In the genomic region with DNA sequence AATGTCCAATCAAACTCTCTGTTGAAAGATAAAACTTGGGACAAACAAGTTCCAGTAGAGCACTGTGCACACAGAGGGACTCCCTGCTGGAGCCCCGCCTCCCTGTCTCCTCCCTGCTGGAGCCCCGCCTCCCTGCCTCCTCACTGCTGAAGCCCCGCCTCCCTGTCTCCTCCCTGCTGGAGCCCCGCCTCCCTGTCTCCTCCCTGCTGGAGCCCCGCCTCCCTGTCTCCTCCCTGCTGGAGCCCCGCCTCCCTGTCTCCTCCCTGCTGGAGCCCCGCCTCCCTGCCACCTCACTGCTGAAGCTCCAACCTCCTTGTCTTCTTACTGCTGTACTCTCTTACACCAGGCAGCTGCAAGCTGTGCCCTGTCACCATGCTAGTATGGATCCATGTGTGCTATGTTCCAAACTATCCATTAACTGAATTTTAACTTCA, we compare ENCODE assay signal across 8 mouse cellular contexts. TPM values are rescaled to one million over a fixed set of nuclear protein-coding genes. Genes with fewer than 3 reads are reported as not detected.
DNase-seq lines count a peak whose midpoint lies in the region; ATAC-seq and TF ChIP-seq lines count a peak whose summit lies in the region.
"Not testable (repeated sequence)": the region's sequence is repeated elsewhere in the genome, so short reads cannot be mapped to it uniquely, and the experiment has no call there.

No protein-coding gene starts in this region.

- not testable (repeated sequence) for H3K4me2 ChIP-seq in liver, embryonic 15.5 days; stomach, embryonic 15.5 days

- H3K4me1 ChIP-seq in kidney, adult 2 months (ENCODE audit: control insufficient read depth, insufficient read depth, low read length); liver, embryonic 15.5 days (replicated peaks); stomach, embryonic 15.5 days: not testable (repeated sequence)

- not testable (repeated sequence) for H3K27me3 ChIP-seq in kidney, adult 2 months (replicated peaks; ENCODE audit: control insufficient read depth, insufficient read depth, low read length); liver, embryonic 15.5 days; stomach, embryonic 15.5 days (replicated peaks)

- not testable (repeated sequence) for H3K9ac ChIP-seq in liver, embryonic 15.5 days; stomach, embryonic 15.5 days

- not testable (repeated sequence) for TF ChIP-seq CTCF in kidney, adult 2 months (conservative IDR thresholded peaks at IDR 0.05; ENCODE audit: insufficient read depth, insufficient read length, low read depth, low read length)

- not testable (repeated sequence) for H3K36me3 ChIP-seq in kidney, adult 2 months (ENCODE audit: control insufficient read depth, insufficient read depth, low read length); stomach, embryonic 15.5 days
- H3K36me3 ChIP-seq in liver, embryonic 15.5 days (replicated peaks): peaks cover 15% of the 10 kb centered on the region

- DNase-seq in A20 (ENCODE audit: low read depth, low spot score): peak; percentile 51
- peak; percentile 13 for DNase-seq in WW6 (ENCODE audit: low read depth, low spot score)
- DNase-seq in embryo, embryonic 10 days (ENCODE audit: low spot score): peak; percentile 45
- peak; percentile 21 for DNase-seq in gastrocnemius, postnatal 25 days
- DNase-seq in kidney, adult 2 months: peak; percentile 20

- not testable (repeated sequence) for TF ChIP-seq POLR2A in kidney, adult 2 months (IDR thresholded peaks at IDR 0.05; ENCODE audit: low read depth, low read length)

- H3K4me3 ChIP-seq in kidney, adult 2 months (ENCODE audit: insufficient read depth, low read depth, low read length); liver, embryonic 15.5 days (replicated peaks); stomach, embryonic 15.5 days (replicated peaks): not testable (repeated sequence)

- 93% methylated on average over 6 of the region's 7 CpGs for WGBS in kidney, adult 2 months
- 23% methylated on average over 7 of the region's 7 CpGs for WGBS in liver, embryonic 15.5 days (ENCODE audit: insufficient replicate concordance)
- WGBS in stomach, embryonic 15.5 days: 63% methylated on average over 7 of the region's 7 CpGs

- not testable (repeated sequence) for H3K9me3 ChIP-seq in liver, embryonic 15.5 days (replicated peaks); stomach, embryonic 15.5 days

- H3K27ac ChIP-seq in kidney, adult 2 months (ENCODE audit: insufficient read depth, low read depth, low read length); liver, embryonic 15.5 days (replicated peaks); stomach, embryonic 15.5 days: not testable (repeated sequence)

- ATAC-seq in liver, embryonic 15.5 days (ENCODE audit: insufficient read depth): peak; percentile 75
- peak; percentile 93 for ATAC-seq in megakaryocyte-erythroid progenitor cell, adult 5-6 weeks (replicated peaks; ENCODE audit: low FRiP score, low TSS enrichment, poor library complexity, severe bottlenecking)
- ATAC-seq in stomach, embryonic 15.5 days (ENCODE audit: insufficient read depth, low FRiP score, low read depth): peak; percentile 60; the same call in 1 of the 2 replicates

RNA-seq across cellular contexts. Expression of a gene that starts 31.5 kb away (rescaled TPM):
- 10 to 100 TPM; 29.2 to 33.0 TPM for total RNA-seq in gastrocnemius, postnatal 25 days (2021)
- polyA plus RNA-seq in kidney, adult 2 months (2012; rRNA removed): 21.5 and 22.2 TPM in 2 replicates
- 11.6 and 13.4 TPM in 2 replicates for polyA plus RNA-seq in liver, embryonic 15.5 days (2015; fragmentation: Nextera tagmentation; extraction: Ambion mirVana)
- total RNA-seq in megakaryocyte-erythroid progenitor cell, adult 5-6 weeks (2014; fragmentation: Nextera tagmentation): 18.5 and 24.7 TPM in 2 replicates
- 35.5 and 46.9 TPM in 2 replicates for total RNA-seq in megakaryocyte-erythroid progenitor cell, adult 5-6 weeks (2017)
- polyA plus RNA-seq in stomach, embryonic 15.5 days (2015; fragmentation: Nextera tagmentation; extraction: Ambion mirVana): 42.4 and 43.1 TPM in 2 replicates

RNA-seq across cellular contexts. Expression of a gene that starts 55.8 kb away (rescaled TPM):
- total RNA-seq in gastrocnemius, postnatal 25 days (2021): 10 to 100 TPM; 13.9 to 15.4 TPM
- 43.7 and 47.7 TPM in 2 replicates for polyA plus RNA-seq in kidney, adult 2 months (2012; rRNA removed)
- 4.3 and 5.5 TPM in 2 replicates for polyA plus RNA-seq in liver, embryonic 15.5 days (2015; fragmentation: Nextera tagmentation; extraction: Ambion mirVana)
- total RNA-seq in megakaryocyte-erythroid progenitor cell, adult 5-6 weeks (2014; fragmentation: Nextera tagmentation): not detected in 2 replicates
- total RNA-seq in megakaryocyte-erythroid progenitor cell, adult 5-6 weeks (2017): 0.76 TPM in 1 of 2 replicates, not detected in the other
- 59.3 and 59.4 TPM in 2 replicates for polyA plus RNA-seq in stomach, embryonic 15.5 days (2015; fragmentation: Nextera tagmentation; extraction: Ambion mirVana)
